Mouse (Mus musculus) left cerebral cortex, adult 6 months (tissue): Measurements from ENCODE around the gene Gm5798. TPM values are rescaled to one million over a fixed set of nuclear protein-coding genes. Genes with fewer than 3 reads are reported as not detected.

ENCODE experiments used
- long read RNA-seq, 2 experiments: library from polyadenylated mRNA; unstranded; transcript quantifications; one replicate each; pipeline ENCODE4 v2.0.0; 2019 to 2020
- polyA plus RNA-seq: library from polyadenylated mRNA; unstranded; fragments of <200 nt; fragmentation: Nextera tagmentation; gene quantifications from 2 replicates; pipeline ENCODE4 v1.2.3, GENCODE M21; 2021

The Gm5798 gene
- not detected in 2 replicates for polyA plus RNA-seq
- long read RNA-seq, experiment 1, result 0 reads
- long read RNA-seq, experiment 2, result 0 reads

DNA sequence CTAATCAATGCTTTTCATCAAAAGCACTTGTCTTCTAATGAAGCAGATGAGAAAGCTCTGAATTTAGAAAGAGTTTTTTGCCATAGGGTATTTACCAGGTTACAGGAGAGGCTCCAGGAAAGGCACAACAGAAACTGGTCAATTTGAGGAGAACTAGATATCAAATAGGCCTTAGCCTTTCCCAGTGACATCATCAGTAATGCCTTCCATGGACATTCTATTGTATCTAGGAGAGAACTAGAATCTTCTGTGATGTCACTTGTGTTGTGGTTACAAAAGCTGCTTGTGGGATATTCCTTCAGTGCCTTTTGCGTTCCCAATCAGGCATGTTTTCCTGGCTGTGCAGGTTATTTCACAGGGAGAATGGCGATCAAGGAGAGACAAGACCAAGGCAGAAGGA is at the start of gene Gm5798:
Gm5798 (plus strand) TSS at position 301 of the 400 bp plus-strand sequence.

DNA sequence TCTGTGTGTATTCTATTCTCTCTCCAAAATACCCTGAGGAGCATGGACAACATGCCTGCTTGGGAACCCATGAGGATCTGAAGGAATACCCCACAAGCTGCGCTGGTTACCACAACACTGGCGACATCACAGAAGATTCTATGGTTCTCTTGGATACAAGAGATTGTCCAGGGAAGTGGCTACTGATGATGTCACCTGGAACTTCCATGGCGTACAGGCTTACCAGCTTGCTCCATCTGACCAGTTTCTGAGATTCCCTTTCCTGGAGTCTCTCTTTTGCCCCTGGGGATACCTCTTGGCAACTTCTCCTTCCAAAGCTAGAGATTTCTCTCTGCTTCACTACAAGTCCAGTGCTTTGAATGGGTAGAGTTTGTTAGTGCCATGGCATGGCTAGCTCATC is 37.9 kb downstream of the Gm5798 start, which contains the start of gene Gm7945:
Gm7945 (minus strand) TSS at position 101 of the 400 bp plus-strand sequence.

Other genes starting within 250 kb of the Gm5798 start
- gene Mat1a, start 243.6 kb upstream of the Gm5798 start, polyA plus RNA-seq, result 0.04 TPM in 1 of 2 replicates, not detected in the other
- gene Sftpa1, start 216.8 kb upstream of the Gm5798 start, polyA plus RNA-seq, result not detected in 2 replicates
- gene Mbl1, start 197.2 kb upstream of the Gm5798 start, polyA plus RNA-seq, result not detected in 2 replicates
- not detected in 2 replicates for gene Sftpd, start 163.5 kb upstream of the Gm5798 start, polyA plus RNA-seq
- gene Gm2832, start 69.8 kb upstream of the Gm5798 start, polyA plus RNA-seq, result not detected in 2 replicates
- not detected in 2 replicates for gene Gm7945, start 37.8 kb downstream of the Gm5798 start, polyA plus RNA-seq
- gene Gm6482, start 59.7 kb downstream of the Gm5798 start, polyA plus RNA-seq, result not detected in 2 replicates
- gene Gm7954, start 104.9 kb downstream of the Gm5798 start, polyA plus RNA-seq, result not detected in 2 replicates
- not detected in 2 replicates for gene Gm3486, start 140.9 kb downstream of the Gm5798 start, polyA plus RNA-seq
- not detected in 2 replicates for gene Gm7970, start 207.0 kb downstream of the Gm5798 start, polyA plus RNA-seq
- gene 1700049E17Rik2, start 224.6 kb downstream of the Gm5798 start, polyA plus RNA-seq, result not detected in 2 replicates